Mouse (Mus musculus): ENCODE results near the gene Tnrc6b.
A peak's percentile ranks its signal among the peaks of the same experiment; 100 is the strongest.
"Not testable (repeated sequence)": the region's sequence is repeated elsewhere in the genome, so short reads cannot be mapped to it uniquely, and the experiment has no call there.

Tnrc6b gene

GRCm38 (mm10) chr15:80910183-80910582 lies 199.1 kb downstream of the Tnrc6b start:
- no peak for DNase-seq (ENCODE audit: extremely low spot score, low read depth, low spot score)

GRCm38 (mm10) chr15:80910790-80911531 lies 199.8 kb downstream of the Tnrc6b start:
- DNase-seq (ENCODE audit: extremely low spot score, low read depth, low spot score): no peak

- no peak for DNase-seq (ENCODE audit: extremely low spot score, low read depth, low spot score)
Measured at GRCm38 (mm10) chr15:80912175-80912574, 201.1 kb downstream of the Tnrc6b start.

- no peak for DNase-seq (ENCODE audit: extremely low spot score, low read depth, low spot score)
Measured at GRCm38 (mm10) chr15:80913803-80914202, 202.7 kb downstream of the Tnrc6b start.

DNA sequence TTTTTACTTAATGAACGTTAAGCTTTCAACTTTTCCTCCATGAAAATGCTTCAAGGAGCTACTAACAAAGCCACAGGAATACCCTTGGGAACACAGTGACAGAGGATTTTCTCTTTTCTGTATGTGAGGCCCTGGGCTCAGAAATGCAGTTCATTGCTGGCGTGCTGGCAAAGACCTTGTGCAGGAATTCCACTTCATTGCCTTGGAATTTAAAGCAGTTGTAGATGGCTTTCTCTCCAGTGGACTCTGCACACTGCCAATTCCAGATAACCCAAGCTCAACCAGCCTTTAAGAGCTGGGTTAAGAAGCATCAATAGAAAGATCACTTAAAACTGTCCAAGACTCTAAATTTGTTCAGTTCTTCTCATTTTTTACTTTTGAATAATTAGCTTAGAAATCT lies 204.7 kb downstream of the Tnrc6b start:
- DNase-seq (ENCODE audit: extremely low spot score, low read depth, low spot score): no peak

DNA sequence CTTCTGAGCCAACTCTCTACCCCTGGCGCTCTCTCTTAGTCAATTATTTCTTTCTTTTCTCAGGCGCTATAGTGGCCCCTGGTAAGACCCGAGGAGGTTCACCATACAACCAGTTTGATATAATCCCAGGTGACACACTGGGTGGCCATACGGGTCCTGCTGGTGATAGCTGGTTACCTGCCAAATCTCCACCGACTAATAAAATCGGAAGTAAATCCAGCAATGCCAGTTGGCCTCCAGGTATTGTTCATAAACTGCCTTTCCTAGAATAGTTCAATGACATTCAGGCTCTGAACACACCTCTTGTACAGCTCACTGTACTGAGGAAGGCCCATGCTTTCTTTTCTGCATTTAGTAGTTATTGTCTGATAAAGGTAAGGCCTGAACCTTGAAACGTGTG lies 205.5 kb downstream of the Tnrc6b start:
- no peak for DNase-seq (ENCODE audit: extremely low spot score, low read depth, low spot score)

GRCm38 (mm10) chr15:80920346-80920745 lies 209.2 kb downstream of the Tnrc6b start:
- no peak for DNase-seq (ENCODE audit: extremely low spot score, low read depth, low spot score)

DNA sequence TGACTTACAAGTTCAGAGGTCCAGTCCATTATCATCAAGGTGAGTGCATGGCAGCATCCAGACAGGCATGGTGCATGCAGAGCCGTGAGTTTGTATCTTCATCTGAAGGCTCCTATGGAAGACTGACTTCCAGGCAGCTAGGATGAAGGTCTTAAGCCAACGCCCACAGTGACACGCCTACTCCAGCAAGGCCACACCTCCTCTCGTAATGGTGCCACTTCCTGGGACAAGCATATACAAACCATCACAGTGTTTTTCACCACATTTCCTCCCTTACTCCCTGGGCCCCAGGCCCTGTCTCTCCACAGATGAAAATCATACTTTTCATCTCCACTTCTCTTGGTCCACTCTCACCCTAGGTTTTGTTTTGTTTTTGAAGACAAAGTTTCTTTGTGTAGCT lies 210.7 kb downstream of the Tnrc6b start:
- DNase-seq (ENCODE audit: extremely low spot score, low read depth, low spot score): no peak

GRCm38 (mm10) chr15:80924211-80924610 lies 213.1 kb downstream of the Tnrc6b start:
- DNase-seq (ENCODE audit: extremely low spot score, low read depth, low spot score): no peak

GRCm38 (mm10) chr15:80928811-80929355 lies 217.8 kb downstream of the Tnrc6b start:
- no peak for DNase-seq (ENCODE audit: extremely low spot score, low read depth, low spot score)

DNA sequence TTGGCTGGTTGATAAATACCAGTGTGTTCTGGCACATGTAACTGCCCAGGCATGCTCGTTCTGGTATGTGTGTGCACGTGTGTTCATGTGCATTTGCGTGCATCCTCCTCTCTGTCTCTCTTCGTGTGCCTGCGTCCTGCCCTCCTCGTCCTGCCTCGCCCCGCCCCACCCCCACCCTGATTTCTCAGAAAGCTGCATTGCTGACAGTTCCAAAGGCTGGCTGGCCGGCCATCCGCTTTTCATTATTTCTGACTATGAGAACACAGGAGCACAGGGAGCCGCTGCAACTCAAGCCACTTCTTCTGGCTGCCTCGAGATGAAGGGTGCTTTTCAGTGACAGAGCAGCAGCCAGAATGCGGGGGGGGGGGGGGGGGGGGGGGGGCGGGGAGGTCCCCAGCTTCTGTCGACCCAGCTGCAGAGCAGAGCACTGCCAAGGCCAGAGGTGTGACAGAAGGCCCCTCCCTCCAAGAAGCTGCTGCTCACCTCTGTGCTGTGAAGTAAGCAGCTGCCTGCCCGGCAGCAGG lies 219.0 kb downstream of the Tnrc6b start:
- DNase-seq (ENCODE audit: extremely low spot score, low read depth, low spot score): peak; percentile 31

GRCm38 (mm10) chr15:80930676-80931320 lies 219.7 kb downstream of the Tnrc6b start:
- DNase-seq (ENCODE audit: extremely low spot score, low read depth, low spot score): not testable (repeated sequence)

GRCm38 (mm10) chr15:80931345-80931960 lies 220.3 kb downstream of the Tnrc6b start:
- no peak for DNase-seq (ENCODE audit: extremely low spot score, low read depth, low spot score)

GRCm38 (mm10) chr15:80934841-80935240 lies 223.7 kb downstream of the Tnrc6b start:
- no peak for DNase-seq (ENCODE audit: extremely low spot score, low read depth, low spot score)

GRCm38 (mm10) chr15:80936686-80937085 lies 225.6 kb downstream of the Tnrc6b start:
- DNase-seq (ENCODE audit: extremely low spot score, low read depth, low spot score): no peak

- no peak for DNase-seq (ENCODE audit: extremely low spot score, low read depth, low spot score)
Measured at GRCm38 (mm10) chr15:80938615-80939014, 227.5 kb downstream of the Tnrc6b start.

- no peak for DNase-seq (ENCODE audit: extremely low spot score, low read depth, low spot score)
Measured at GRCm38 (mm10) chr15:80939401-80939800, 228.3 kb downstream of the Tnrc6b start.

DNA sequence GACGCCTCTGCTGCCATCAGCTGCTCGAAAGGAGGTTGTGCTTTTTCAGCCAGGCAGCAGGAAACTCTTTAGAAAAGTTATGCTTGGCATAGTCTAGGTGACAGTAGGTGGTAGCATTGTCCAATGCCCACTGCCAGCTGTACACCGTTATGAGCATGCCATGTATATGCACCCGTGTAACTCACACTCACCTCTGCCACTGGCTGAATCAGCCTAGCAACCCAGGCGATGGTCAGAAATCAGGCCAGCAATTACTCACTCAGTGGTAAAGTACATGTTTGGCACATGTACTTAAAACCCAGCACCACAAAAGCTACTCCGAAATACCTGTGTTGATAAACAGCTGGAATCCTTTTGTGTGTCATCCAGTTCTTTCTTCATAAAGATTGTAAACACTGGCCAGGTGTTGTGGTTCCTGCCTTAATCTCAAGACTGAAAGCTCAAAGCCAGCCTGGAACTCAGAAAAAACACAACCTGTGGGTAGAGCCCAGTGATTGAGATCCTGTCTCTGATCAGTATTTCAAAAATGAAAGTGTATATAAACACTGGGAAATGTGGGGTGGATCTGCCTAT lies 230.4 kb downstream of the Tnrc6b start:
- DNase-seq (ENCODE audit: extremely low spot score, low read depth, low spot score): no peak

- DNase-seq (ENCODE audit: extremely low spot score, low read depth, low spot score): no peak
Measured at GRCm38 (mm10) chr15:80945851-80946250, 234.7 kb downstream of the Tnrc6b start.

DNA sequence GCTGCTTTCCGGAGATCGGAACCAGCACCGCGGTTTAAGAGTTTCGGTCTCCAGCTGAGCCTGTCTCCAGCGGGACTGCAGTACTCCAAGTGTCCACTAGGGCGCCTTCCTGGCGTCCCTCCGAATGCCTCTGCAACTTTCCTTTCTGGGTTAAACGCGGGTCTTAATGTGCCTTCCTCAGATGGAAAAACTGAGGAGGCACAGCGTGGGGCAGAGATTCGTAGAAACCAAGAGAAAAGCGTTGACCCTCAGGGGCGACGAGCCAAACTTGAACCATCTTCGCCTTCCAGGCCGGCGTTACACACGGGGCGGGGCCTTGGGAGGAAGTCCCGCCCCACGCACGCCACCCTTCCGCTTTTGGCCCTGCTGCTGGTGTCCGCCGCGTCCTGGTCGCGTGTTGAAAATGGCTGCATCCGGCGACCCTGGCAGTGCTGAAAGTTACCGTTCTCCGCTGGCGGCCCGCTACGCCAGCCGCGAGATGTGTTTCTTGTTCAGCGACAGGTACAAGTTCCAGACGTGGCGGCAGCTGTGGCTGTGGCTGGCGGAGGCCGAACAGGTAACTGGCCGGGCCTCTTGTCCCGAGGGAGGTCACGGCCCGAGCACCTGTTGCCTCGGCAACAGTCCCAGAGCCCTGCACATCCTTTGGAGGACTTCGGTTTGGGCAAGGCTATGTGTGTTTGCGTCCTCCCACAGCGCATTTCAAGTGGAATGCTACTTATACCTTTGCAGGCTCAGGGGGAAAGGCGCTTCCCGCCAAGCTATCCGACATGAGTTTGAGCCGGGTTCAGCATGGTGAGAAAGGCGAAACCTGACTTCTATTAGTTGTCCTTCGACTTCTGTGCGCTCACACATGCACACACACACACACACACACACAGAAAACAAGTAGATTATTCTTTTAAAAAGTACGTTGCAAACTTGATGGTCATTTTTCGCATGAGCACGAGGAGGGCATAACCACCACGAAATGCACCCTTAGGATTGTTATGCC lies 237.3 kb downstream of the Tnrc6b start, which contains the start of gene Adsl:
Gene Adsl, plus strand, starts transcription at position 346 of the 991 bp plus-strand sequence.
- DNase-seq (ENCODE audit: extremely low spot score, low read depth, low spot score): peak; percentile 72
